Mouse (Mus musculus) bone marrow macrophage, adult 2 months (primary cell): ENCODE data around the gene Ifit2.

ENCODE experiments used
- CTCF ChIP-seq: IDR thresholded peaks from 2 replicates; pipeline ENCODE4 v1.5.1; 2012; ENCODE audit warnings: low read depth, mild to moderate bottlenecking, low read length, moderate library complexity
- POLR2A ChIP-seq: IDR thresholded peaks from 2 replicates; pipeline ENCODE4 v1.6.1; 2012; ENCODE audit warnings: mild to moderate bottlenecking, low read depth, low read length, borderline replicate concordance

DNA sequence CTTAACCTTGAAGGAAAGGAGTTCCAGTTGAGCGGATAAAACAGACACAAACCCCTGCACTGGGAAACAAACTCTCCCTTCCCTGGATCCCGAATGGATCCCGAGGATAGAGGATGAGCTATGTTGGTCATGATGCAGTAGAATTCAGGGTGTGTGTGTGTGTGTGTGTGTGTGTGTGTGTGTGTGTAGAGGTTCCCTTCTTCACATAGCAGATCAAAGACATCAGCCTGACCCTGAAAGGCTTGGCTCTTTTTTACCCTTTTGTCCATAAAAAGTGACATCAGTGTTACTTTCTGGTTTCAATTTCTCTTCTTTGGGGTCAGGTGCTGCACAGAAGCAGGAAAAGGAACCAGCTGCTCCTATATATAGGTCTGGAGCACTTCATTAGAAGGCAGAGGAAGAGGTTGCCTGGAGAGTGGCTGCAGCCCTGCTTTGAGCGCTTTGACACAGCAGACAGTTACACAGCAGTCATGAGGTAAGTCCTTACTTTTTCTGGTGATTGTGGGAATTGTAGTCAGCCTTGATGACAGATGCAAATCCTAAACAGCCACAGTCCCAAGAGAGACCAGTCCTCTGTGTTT is 19.5 kb downstream of the Ifit2 start:
- TF ChIP-seq POLR2A, result no peak
- no peak for TF ChIP-seq CTCF
